Mouse (Mus musculus): ENCODE measurements at regions not wholly inside any gene's neighbourhood (a gene's known extent, or its start where the extent isn't known, plus 50 kb on each side); places are given as distances from the start of the nearest gene placed in this dataset.

DNA sequence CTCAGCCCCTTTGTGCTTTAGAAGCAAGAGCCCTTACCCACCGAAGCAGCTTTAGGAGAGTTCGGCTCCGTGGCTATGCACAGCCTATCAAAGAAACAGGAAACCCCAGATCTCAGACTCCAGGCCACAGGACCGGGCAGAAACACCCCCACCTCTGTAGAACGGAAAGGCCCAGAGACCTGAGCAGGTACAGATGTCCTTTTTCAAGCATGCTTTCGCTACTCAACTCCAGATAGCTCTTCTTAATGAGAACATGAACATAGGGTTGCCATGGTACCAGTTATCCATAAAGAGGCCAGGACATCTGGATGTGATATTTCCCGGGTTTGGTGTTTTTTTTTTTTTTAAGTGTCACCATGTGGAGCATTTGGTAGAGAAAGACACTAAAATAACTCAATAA is 107.4 kb downstream of the Cdc5l start:
- Histone ChIP-seq H3K36me3 (ENCODE audit: control insufficient read depth, insufficient read depth, low read length) (no peaks in the 10 kb centered on the region), H3K4me2 (ENCODE audit: low read depth, low read length) (no peak overlapping the region), H3K9me3 (ENCODE audit: control insufficient read depth, low read length) (no peaks in the 10 kb centered on the region), H3K4me3 (ENCODE audit: low read depth, low read length) (no peak overlapping the region), H3K27ac (ENCODE audit: low read depth, low read length) (no peak overlapping the region), H3K27me3 (ENCODE audit: control insufficient read depth, insufficient read depth, low read length) (no peaks in the 10 kb centered on the region), H3K4me1 (ENCODE audit: control insufficient read depth, insufficient read depth, low read length) (no peaks in the 10 kb centered on the region), H3K9ac (replicated peaks; ENCODE audit: low read depth, low read length) (no peak overlapping the region)
- WGBS: 70% methylated on average over 7 of the region's 7 CpGs
- no peak; the same call in 1 of the 2 replicates for ATAC-seq (ENCODE audit: low read depth)

- Histone ChIP-seq H3K4me1 (ENCODE audit: control insufficient read depth, insufficient read depth, low read length) (peaks cover 8% of the 10 kb centered on the region; the same call in 1 of the 2 replicates), H3K4me3 (ENCODE audit: low read depth, low read length) (no peak overlapping the region), H3K36me3 (ENCODE audit: control insufficient read depth, insufficient read depth, low read length) (no peaks in the 10 kb centered on the region), H3K27me3 (ENCODE audit: control insufficient read depth, insufficient read depth, low read length) (no peaks in the 10 kb centered on the region), H3K9ac (replicated peaks; ENCODE audit: low read depth, low read length) (no peak overlapping the region), H3K9me3 (ENCODE audit: control insufficient read depth, low read length) (no peaks in the 10 kb centered on the region), H3K4me2 (ENCODE audit: low read depth, low read length) (no peak overlapping the region), H3K27ac (ENCODE audit: low read depth, low read length) (no peak overlapping the region)
- no peak for ATAC-seq (ENCODE audit: low read depth)
- 73% methylated on average over 8 of the region's 8 CpGs for WGBS
Observed at GRCm38 (mm10) chr17:45322842-45323241, 110.7 kb downstream of the Cdc5l start.

GRCm38 (mm10) chr17:45320074-45320473 is 113.5 kb downstream of the Cdc5l start:
- 66% methylated on average over 7 of the region's 7 CpGs for WGBS
- no peak overlapping the region for H3K4me3 ChIP-seq (ENCODE audit: low read depth, low read length)
- H3K36me3 ChIP-seq (ENCODE audit: control insufficient read depth, insufficient read depth, low read length): no peaks in the 10 kb centered on the region
- no peak overlapping the region for H3K9ac ChIP-seq (replicated peaks; ENCODE audit: low read depth, low read length)
- no peak overlapping the region for H3K27ac ChIP-seq (ENCODE audit: low read depth, low read length)
- H3K4me1 ChIP-seq (ENCODE audit: control insufficient read depth, insufficient read depth, low read length): peaks cover 8% of the 10 kb centered on the region; the same call in 1 of the 2 replicates
- H3K4me2 ChIP-seq (ENCODE audit: low read depth, low read length): no peak overlapping the region
- H3K27me3 ChIP-seq (ENCODE audit: control insufficient read depth, insufficient read depth, low read length): no peaks in the 10 kb centered on the region
- no peak for ATAC-seq (ENCODE audit: low read depth)
- H3K9me3 ChIP-seq (ENCODE audit: control insufficient read depth, low read length): no peaks in the 10 kb centered on the region

GRCm38 (mm10) chr17:45318211-45319076 is 115.1 kb downstream of the Cdc5l start:
- Histone ChIP-seq H3K27me3 (ENCODE audit: control insufficient read depth, insufficient read depth, low read length) (no peaks in the 10 kb centered on the region), H3K36me3 (ENCODE audit: control insufficient read depth, insufficient read depth, low read length) (no peaks in the 10 kb centered on the region), H3K27ac (ENCODE audit: low read depth, low read length) (no peak overlapping the region), H3K4me2 (ENCODE audit: low read depth, low read length) (peak overlapping the region; percentile 7; the same call in 1 of the 2 replicates), H3K4me3 (ENCODE audit: low read depth, low read length) (no peak overlapping the region), H3K9me3 (ENCODE audit: control insufficient read depth, low read length) (no peaks in the 10 kb centered on the region), H3K4me1 (ENCODE audit: control insufficient read depth, insufficient read depth, low read length) (peaks cover 8% of the 10 kb centered on the region; the same call in 1 of the 2 replicates), H3K9ac (replicated peaks; ENCODE audit: low read depth, low read length) (no peak overlapping the region)
- peak; percentile 66 for ATAC-seq (ENCODE audit: low read depth)
- WGBS: 41% methylated on average over 25 of the region's 25 CpGs

DNA sequence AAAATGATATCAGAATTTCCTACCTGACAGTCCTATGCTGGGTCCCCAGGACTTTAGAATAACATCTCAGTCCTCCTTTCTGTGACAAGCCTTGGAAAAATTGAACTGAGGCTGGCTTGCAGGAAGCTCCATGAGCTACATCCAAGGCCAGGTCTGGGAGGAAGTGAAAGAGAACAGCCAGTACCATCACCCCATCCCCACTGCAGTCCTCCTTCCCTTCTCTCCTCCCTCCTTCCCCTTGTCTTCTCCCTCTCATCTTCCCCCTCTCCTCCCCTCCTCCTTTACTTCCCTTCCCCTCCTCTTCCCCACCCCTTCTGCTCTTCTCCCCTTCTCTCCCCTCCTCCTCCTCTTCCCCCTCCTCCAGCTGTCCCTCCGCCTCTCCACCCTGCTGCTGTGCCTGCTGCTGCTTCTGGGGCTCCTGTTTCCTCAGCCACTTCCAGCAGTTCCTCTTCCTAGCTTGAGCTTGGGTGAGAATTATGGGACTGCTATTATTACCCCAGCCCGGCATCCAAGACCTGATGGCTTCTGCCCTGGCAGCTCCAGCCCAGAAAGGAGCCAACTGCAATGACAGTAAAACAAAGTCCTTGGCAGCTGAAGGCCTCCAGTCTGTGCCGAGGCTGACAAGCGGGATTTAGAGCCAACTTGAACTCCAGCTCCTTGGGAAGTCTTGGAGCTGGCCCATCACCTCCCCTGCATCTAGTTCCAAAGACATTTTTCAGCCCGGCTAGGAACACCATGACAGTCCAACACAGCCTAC is 120.8 kb downstream of the Cdc5l start:
- 48% methylated on average over 5 of the region's 5 CpGs for WGBS
- Histone ChIP-seq H3K4me2 (ENCODE audit: low read depth, low read length) (no peak overlapping the region), H3K4me1 (ENCODE audit: control insufficient read depth, insufficient read depth, low read length) (no peaks in the 10 kb centered on the region), H3K36me3 (ENCODE audit: control insufficient read depth, insufficient read depth, low read length) (no peaks in the 10 kb centered on the region), H3K27me3 (ENCODE audit: control insufficient read depth, insufficient read depth, low read length) (no peaks in the 10 kb centered on the region), H3K9ac (replicated peaks; ENCODE audit: low read depth, low read length) (no peak overlapping the region), H3K9me3 (ENCODE audit: control insufficient read depth, low read length) (peaks cover 4% of the 10 kb centered on the region; the same call in 1 of the 2 replicates), H3K27ac (ENCODE audit: low read depth, low read length) (no peak overlapping the region), H3K4me3 (ENCODE audit: low read depth, low read length) (no peak overlapping the region)
- peak; percentile 68 for ATAC-seq (ENCODE audit: low read depth)

GRCm38 (mm10) chr17:45306506-45306905 is 127.0 kb downstream of the Cdc5l start:
- H3K4me2 ChIP-seq (ENCODE audit: low read depth, low read length): no peak overlapping the region
- H3K27me3 ChIP-seq (ENCODE audit: control insufficient read depth, insufficient read depth, low read length): no peaks in the 10 kb centered on the region
- no peak overlapping the region for H3K4me3 ChIP-seq (ENCODE audit: low read depth, low read length)
- H3K27ac ChIP-seq (ENCODE audit: low read depth, low read length): no peak overlapping the region
- no peaks in the 10 kb centered on the region for H3K36me3 ChIP-seq (ENCODE audit: control insufficient read depth, insufficient read depth, low read length)
- no peaks in the 10 kb centered on the region for H3K4me1 ChIP-seq (ENCODE audit: control insufficient read depth, insufficient read depth, low read length)
- peaks cover 4% of the 10 kb centered on the region; the same call in 1 of the 2 replicates for H3K9me3 ChIP-seq (ENCODE audit: control insufficient read depth, low read length)
- no peak overlapping the region for H3K9ac ChIP-seq (replicated peaks; ENCODE audit: low read depth, low read length)
- 62% methylated on average over 7 of the region's 7 CpGs for WGBS
- no peak for ATAC-seq (ENCODE audit: low read depth)

DNA sequence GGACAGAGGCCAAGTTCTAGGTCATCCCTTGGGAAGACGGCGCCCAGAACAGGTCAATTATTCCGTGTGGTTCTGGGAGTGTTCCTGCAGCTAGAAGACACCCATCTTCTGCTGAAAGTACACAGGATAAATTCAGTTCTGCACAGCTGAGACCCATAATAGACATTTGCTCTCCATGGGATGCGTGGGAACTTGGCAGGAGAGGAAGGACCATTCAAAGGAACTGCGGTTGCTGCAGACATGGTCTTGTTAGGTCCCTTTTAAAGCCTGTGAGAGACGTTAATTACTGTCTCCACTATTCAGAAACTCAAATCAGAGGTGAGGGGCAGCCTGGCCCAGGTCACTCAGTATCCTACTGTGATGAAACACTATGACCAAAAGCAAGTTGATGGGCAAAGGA is 130.4 kb downstream of the Cdc5l start:
- 70% methylated on average over 6 of the region's 6 CpGs for WGBS
- no peak for ATAC-seq (ENCODE audit: low read depth)
- Histone ChIP-seq H3K9me3 (ENCODE audit: control insufficient read depth, low read length) (no peaks in the 10 kb centered on the region), H3K4me3 (ENCODE audit: low read depth, low read length) (no peak overlapping the region), H3K9ac (replicated peaks; ENCODE audit: low read depth, low read length) (no peak overlapping the region), H3K36me3 (ENCODE audit: control insufficient read depth, insufficient read depth, low read length) (no peaks in the 10 kb centered on the region), H3K27ac (ENCODE audit: low read depth, low read length) (no peak overlapping the region), H3K27me3 (ENCODE audit: control insufficient read depth, insufficient read depth, low read length) (no peaks in the 10 kb centered on the region), H3K4me2 (ENCODE audit: low read depth, low read length) (no peak overlapping the region), H3K4me1 (ENCODE audit: control insufficient read depth, insufficient read depth, low read length) (no peaks in the 10 kb centered on the region)

GRCm38 (mm10) chr17:45298355-45298754 is 135.2 kb downstream of the Cdc5l start:
- H3K4me1 ChIP-seq (ENCODE audit: control insufficient read depth, insufficient read depth, low read length): no peaks in the 10 kb centered on the region
- no peak overlapping the region for H3K4me2 ChIP-seq (ENCODE audit: low read depth, low read length)
- H3K9me3 ChIP-seq (ENCODE audit: control insufficient read depth, low read length): no peaks in the 10 kb centered on the region
- no peak overlapping the region for H3K4me3 ChIP-seq (ENCODE audit: low read depth, low read length)
- ATAC-seq (ENCODE audit: low read depth): peak; percentile 28; the same call in 1 of the 2 replicates
- no peaks in the 10 kb centered on the region for H3K27me3 ChIP-seq (ENCODE audit: control insufficient read depth, insufficient read depth, low read length)
- H3K27ac ChIP-seq (ENCODE audit: low read depth, low read length): no peak overlapping the region
- 22% methylated on average over 4 of the region's 4 CpGs for WGBS
- no peaks in the 10 kb centered on the region for H3K36me3 ChIP-seq (ENCODE audit: control insufficient read depth, insufficient read depth, low read length)
- no peak overlapping the region for H3K9ac ChIP-seq (replicated peaks; ENCODE audit: low read depth, low read length)

GRCm38 (mm10) chr17:45297860-45298259 is 135.7 kb downstream of the Cdc5l start:
- ATAC-seq (ENCODE audit: low read depth): no peak
- WGBS: 89% methylated on average over 3 of the region's 3 CpGs
- Histone ChIP-seq H3K27me3 (ENCODE audit: control insufficient read depth, insufficient read depth, low read length) (no peaks in the 10 kb centered on the region), H3K4me2 (ENCODE audit: low read depth, low read length) (no peak overlapping the region), H3K4me1 (ENCODE audit: control insufficient read depth, insufficient read depth, low read length) (no peaks in the 10 kb centered on the region), H3K9me3 (ENCODE audit: control insufficient read depth, low read length) (no peaks in the 10 kb centered on the region), H3K4me3 (ENCODE audit: low read depth, low read length) (no peak overlapping the region), H3K36me3 (ENCODE audit: control insufficient read depth, insufficient read depth, low read length) (no peaks in the 10 kb centered on the region), H3K9ac (replicated peaks; ENCODE audit: low read depth, low read length) (no peak overlapping the region), H3K27ac (ENCODE audit: low read depth, low read length) (no peak overlapping the region)
